Mouse (Mus musculus) left cerebral cortex, postnatal 25 days (tissue): Measurements from ENCODE around the gene Sult6b1. TPM values are rescaled to one million over a fixed set of nuclear protein-coding genes. Genes with fewer than 3 reads are reported as not detected.

Experiments
- DNase-seq, 2 experiments: peaks; one replicate each; pipeline ENCODE4 v3.0.0; 2022; ENCODE audit warnings: low spot score in 2 of 2, mixed read lengths in 1 of 2
- intact Hi-C: fragments of 180-260 bp; cut with DNase I; formaldehyde crosslinking; loops from one replicate; pipeline ENCODE4 v1.15.1; 2025
- total RNA-seq, 2 experiments: library from RNA; stranded (reverse); gene quantifications; 2 replicates each; pipeline ENCODE4 v1.2.3; 2021

The Sult6b1 gene
- total RNA-seq, 2 experiments from 2014 or later: not detected

DNA sequence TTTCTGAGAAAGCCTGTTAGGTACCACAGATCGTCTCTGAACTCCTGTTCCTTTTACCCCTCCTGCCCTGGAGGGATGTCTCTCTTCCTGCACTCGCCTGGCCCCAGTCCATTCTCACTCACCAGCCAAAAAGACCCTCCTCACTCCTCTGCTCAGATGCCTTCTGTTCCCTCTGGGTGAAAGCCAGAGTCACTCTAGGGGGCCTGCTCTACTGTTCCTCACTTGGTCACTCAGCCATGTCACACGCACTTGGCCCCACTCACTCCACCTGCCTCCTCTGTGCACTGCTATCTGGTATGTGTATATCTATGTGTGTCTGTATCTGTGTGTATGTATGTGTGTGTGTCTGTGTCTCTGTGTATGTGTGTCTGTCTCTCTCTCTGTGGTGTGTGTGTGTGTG, 17.6 kb downstream of the Sult6b1 start:
- intact Hi-C loops: no loop called here
- DNase-seq: no peak

DNA sequence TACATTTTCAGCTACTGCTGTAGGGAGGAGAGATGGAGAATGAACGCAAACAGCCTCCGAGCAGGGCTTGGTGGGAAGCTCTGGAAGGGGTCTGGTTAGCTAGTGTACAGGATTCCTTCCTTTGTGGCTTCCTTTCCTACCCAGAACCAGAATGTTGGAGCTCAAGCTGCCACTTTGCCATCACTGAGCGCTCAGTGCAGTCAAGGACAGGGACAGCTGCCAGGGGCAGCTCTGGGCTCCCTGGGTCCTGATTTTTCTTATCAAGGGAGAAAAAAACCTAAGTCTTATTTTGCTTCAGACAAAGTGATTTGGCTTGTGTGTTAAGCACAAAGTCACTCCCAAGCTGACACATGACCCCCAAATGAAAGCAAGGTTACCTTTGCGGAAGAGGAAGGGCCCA, 18.2 kb downstream of the Sult6b1 start:
- no peak for DNase-seq
- intact Hi-C loops: no loop called here

DNA sequence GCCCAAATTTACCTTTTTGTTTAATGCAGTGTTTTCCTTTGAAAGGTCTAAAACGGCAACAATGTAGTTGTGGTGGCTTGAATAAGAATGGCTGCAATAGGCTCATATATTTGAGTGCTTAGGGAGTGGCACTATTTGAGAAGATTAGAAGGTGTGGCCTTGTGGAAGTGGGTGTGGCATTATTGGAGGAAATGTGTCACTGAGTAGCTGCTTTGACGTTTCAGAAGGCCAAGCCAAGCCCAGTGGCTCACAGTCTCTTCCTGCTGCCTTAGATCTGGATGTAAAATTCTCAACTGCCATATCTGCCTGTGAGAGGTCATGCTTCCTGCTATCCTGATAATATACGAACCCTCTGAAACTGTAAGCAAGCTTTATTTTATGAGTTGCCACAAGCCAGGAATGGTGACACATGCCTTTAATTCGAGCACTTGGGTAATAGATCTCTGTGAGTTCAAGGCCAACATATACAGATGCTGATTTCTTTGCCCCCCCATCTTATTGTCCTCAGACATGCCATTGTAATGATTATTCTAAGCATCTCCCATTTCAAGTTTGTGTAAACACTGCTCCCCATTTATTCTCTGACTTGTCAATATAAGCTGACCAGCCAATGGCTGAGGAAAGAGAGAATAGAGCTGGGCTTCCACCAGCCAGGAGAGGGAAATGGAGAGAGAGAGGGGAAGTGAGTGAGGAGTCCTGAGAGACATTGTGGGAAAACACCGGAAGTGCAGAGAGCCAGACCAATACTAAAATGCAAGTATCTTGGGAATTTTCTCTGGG, 21.3 kb downstream of the Sult6b1 start:
- intact Hi-C loops: no loop called here

DNA sequence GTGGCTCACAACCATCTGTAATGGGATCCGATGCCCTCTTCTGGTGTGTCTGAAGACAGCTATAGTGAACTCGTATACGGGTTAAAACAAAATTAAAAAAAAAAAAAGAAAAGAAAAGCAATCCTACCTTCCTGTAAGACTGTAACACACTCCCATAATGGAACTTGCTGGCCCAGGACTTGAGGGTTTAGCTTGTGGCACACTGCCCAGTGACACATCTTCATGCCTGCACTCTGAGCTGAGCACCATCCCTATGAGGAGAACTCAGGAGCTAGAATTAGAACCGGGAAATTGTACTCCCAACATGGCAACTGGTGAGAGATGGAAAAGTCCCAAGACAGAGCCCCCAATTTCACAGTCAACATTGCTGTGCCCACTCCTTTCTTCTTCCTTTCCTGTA, 23.5 kb downstream of the Sult6b1 start:
- DNase-seq: no peak
- intact Hi-C loops: no loop called here

More for the DNA sequence above, 21.3 kb downstream of the Sult6b1 start:
- DNase-seq: no peak

DNA sequence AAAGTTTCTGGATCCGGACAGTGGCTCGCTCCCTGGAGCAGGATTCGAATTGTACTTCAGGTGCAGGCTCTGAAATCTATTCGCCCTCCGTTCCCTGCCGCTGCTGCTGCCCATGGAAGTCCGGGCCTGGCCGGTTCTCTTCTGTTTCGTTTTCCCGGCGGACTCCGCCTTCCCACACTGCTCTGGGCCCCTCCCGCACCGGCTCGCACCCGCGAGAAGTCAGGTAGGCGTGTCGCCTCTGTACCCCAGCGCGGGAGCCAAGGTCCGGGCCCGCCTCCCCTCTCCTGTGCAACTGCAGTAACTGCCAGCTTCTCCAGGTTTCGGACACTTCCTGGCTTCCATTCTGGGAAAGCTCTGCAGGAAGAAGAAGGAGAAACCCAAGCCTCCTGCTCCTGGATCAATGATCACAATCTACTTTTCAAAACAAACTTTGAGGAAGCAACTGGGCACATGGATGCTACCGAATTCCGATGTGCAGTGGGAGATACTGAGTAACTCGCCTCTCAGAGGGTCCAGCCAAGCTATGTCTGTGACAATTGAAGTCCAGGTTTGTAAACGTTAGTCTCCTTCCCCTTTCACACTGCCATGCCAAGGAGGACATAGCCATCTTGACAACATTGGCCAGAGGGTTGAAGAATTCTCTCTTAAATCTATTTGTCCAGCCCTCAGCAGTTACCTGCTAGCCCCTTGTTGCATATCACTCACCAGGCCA, 24.2 kb downstream of the Sult6b1 start, which contains the start of gene Eif2ak2:
TSS of gene Eif2ak2 (minus strand) at position 173 of the 712 bp plus-strand sequence.
- intact Hi-C loops: no loop called here
- peak; percentile 34 to 49 for DNase-seq

DNA sequence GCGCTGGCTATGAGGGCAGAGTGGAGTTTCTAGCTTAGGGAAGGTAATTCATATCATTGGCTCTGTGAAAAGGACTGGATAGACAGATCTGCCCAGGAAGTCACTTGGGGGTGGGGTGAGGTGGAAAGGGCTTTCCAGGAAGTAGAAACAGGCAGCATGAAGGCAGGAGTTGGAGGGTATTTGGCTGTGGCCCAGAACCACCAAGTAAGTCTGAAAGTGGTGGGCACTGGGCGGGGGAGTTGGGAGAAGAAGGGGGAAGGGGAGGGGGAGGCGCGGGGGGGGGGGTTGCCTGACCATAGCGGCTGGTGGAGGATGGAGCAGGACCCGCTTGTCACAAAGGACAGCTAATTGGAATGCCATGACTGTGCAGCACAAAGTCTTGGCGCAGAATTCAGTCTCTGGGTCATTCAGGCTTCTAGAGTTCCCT, 24.9 kb downstream of the Sult6b1 start:
- intact Hi-C loops: no loop called here
- no peak for DNase-seq

DNA sequence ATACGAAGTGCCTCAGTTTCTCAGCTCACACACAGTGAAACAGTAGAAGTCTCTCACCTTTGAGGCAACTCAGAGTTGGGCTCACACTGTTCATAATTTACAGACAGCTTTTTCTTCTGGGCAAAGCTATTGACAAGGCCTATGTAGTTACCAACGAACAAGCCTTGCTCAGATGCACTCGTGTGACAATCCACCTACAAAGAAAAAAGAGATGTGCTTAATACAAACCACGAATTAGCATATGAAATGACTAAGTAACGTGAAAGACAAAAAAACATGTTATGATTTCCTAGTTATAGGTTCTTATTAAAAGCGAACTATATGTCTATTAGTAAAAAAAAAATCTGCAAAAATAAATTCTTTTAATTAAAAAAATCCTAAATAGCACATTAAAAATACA, 32.9 kb downstream of the Sult6b1 start:
- intact Hi-C loops: no loop called here

DNA sequence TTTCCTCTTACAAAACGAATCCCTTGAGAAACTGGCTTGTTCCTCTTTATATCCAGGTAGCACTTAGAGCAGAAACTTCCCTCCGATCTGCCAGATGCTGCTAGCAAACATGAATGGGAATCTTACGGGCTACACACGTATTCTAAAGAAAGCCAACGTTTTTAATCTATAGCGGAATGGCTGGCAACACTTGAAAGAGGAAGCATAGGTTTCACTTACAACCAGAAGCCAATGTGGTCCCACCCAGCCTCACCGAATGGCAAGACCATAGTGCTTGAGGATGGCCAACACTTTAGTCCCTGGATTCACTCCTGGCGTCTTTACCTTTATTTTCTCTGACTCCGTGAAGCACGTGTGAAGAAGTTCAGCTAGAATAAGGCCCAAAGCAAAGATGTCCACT, 50.5 kb downstream of the Sult6b1 start:
- intact Hi-C loops: no loop called here

More for the DNA sequence above, 32.9 kb downstream of the Sult6b1 start:
- DNase-seq: no peak

DNA sequence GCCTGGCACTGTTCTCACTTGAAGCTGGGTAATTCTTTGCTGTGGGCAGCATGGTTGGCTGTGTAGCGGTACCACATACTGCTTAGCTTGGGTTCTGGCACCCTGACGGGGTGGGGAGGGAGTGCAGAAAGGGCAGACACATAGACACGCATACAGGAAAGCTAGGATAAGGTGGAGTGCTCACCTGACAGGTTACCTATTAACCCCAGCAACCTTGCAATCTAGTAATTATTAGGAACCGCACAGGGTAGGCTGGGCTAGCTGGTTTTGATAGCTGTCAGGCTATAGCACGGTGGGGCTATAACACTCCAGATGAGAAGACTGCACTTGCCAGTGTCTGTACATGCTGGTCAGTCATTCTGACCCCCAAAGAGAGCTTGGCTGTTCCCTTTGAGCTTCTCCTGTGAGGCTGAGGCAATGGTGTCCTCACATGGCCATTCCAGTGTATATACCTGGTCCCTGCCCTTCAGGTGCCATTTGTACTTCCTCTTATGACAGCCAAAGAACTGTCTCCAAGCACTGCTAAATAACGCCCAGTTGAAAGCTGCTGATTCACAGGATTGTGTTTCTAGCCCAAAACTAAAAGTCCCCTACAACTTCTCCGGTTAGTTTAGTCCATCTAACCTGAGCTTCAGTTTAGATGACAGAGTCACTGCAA, 64.4 kb downstream of the Sult6b1 start:
- intact Hi-C loops: no loop called here
- no peak for DNase-seq

More for the DNA sequence above, 50.5 kb downstream of the Sult6b1 start:
- no peak for DNase-seq

DNA sequence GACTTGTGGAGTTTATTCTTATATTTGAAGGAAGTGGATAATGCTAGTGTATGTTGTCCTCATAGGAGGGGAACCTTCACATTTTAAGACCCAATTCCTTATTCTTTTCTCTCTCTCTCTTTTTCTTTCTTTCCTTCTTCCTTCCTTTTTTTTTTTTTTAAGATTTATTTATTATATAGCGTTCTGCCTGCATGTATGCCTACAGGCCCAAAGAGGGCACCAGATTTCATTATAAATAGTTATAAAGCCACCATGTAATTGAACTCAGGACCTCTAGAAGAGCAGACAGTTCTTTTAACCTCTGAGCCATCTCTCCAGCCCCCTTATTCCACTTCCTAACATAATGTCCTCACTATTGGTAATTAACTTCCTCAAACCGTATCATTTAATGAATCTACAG, 70.7 kb downstream of the Sult6b1 start:
- intact Hi-C loops: loop anchor here (5.0 kb wide), 1 partner anchor 101 kb away; the partner anchor contains the start of genes Cebpz and Ndufaf7

DNA sequence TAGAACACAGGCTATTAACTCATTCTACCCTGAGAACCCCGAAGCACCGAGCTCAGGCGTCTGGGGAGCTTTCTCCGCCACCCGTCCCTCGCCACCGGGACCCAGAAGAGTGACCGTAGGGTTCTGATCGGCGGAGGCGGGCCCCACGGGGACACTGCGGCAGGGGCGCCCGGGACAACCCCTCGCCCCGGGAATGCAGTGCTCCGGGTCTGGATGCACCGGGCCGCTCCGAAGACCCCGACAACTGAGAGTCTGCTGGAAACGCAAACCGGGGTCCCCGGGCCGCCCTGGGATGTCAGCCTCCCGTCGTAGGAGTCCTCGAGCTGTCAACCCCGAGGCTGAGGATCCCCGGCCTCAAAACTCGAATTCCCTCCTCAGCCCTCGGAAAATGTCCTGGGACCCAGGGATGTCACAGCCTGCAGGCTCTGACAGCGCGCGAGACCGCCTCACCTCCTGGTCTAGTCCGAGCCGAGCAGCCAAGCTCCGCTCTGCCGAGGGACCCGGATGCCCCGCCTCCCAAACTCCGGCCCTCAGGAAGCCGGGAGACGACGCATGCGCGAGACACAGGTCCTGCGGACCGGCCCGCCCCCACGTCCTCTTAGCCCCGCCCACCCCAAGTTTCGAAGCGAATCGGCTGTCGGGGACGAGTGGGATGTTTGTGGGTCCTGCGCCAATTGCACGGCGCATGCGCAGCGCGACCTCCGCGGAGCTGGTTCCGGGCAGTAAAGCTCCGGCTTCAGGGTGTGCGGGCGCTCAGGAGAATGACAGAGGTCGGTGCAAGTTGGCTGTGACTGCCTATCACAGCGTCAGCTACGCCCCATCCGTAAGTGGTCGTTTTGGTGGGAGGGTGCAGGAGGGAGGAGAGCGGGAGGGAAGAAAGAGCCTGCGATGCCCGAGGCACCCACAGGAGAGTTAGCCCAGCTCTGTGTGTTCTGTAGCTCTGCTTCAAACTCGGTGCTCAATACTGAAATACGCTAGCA, 71.6 kb downstream of the Sult6b1 start, which contains the start of the genes Heatr5b and Gpatch11:
TSS of gene Heatr5b (minus strand) at position 509 of the 980 bp plus-strand sequence.
TSS of gene Gpatch11 (plus strand) at position 712 of the 980 bp plus-strand sequence.
- DNase-seq: peak; percentile 98 to 99
- intact Hi-C loops: loop anchor here (1.0 to 5.0 kb wide), 2 partner anchors 81 to 102 kb away; partner anchors contain the start of genes Cebpz, Cebpzos and Ndufaf7

More for the DNA sequence above, 70.7 kb downstream of the Sult6b1 start:
- no peak for DNase-seq

Other genes starting within 250 kb of the Sult6b1 start
- 10 to 100 TPM; 62.9 to 87.9 TPM for gene Strn, start 169.8 kb downstream of the Sult6b1 start, total RNA-seq
- 10 to 100 TPM; 53.5 to 56.2 TPM for gene Heatr5b, start 71.6 kb downstream of the Sult6b1 start, total RNA-seq
- gene Gpatch11, start 71.4 kb downstream of the Sult6b1 start, total RNA-seq: 10 to 100 TPM; 40.9 to 43.0 TPM
- gene Eif2ak2, start 24.4 kb downstream of the Sult6b1 start, total RNA-seq: 1 to 10 TPM; 3.5 to 4.5 TPM
- gene Cebpzos, start 9.5 kb upstream of the Sult6b1 start, total RNA-seq: 10 to 100 TPM; 29.6 to 32.8 TPM
- gene Cebpz, start 30.1 kb upstream of the Sult6b1 start, total RNA-seq: 10 to 100 TPM; 30.1 to 31.9 TPM
- gene Ndufaf7, start 30.1 kb upstream of the Sult6b1 start, total RNA-seq: 10 to 100 TPM; 51.0 to 64.2 TPM
- 10 to 100 TPM in 1 of 2 experiments, 1 to 10 TPM in 1; 9.7 to 10.8 TPM for gene Prkd3, start 113.8 kb upstream of the Sult6b1 start, total RNA-seq
- 10 to 100 TPM in 1 of 2 experiments, 1 to 10 TPM in 1; 9.0 to 10.5 TPM for gene Qpct, start 144.9 kb upstream of the Sult6b1 start, total RNA-seq